Mouse (Mus musculus) ES-Bruce4 (cell line): ENCODE results near the gene Ngdn.

Experiments used
- CTCF ChIP-seq: IDR thresholded peaks from one replicate; pipeline ENCODE4 v1.8.1; 2011; ENCODE audit warnings: low read depth, low read length
- EP300 ChIP-seq: IDR thresholded peaks from 2 replicates; pipeline ENCODE4 v1.6.1; 2011; ENCODE audit warnings: low read depth, low read length; ENCODE audit not compliant: insufficient read depth
- POLR2A ChIP-seq: IDR thresholded peaks from one replicate; pipeline ENCODE4 v1.8.1; 2011; ENCODE audit warnings: low read length; ENCODE audit not compliant: insufficient read depth

GRCm38 (mm10) chr14:55064481-55065370 lies 49.5 kb downstream of the Ngdn start:
- TF ChIP-seq CTCF (no peak), POLR2A (no peak), EP300 (0 out of 2 replicates have a peak, but pooled peaks have one; percentile 21)
